Mouse (Mus musculus) adrenal gland, postnatal 4 days (tissue): ENCODE measurements around the gene Tnip3. TPM values are rescaled to one million over a fixed set of nuclear protein-coding genes. Genes with fewer than 3 reads are reported as not detected.

Experiments used
- DNase-seq, 2 experiments: peaks; one replicate each; pipeline ENCODE4 v3.0.0; 2021 to 2022; ENCODE audit warnings: low spot score in 2 of 2, mixed read lengths in 2 of 2
- long read RNA-seq, 2 experiments: library from polyadenylated mRNA; stranded (forward); transcript quantifications; one replicate each; pipeline ENCODE4 v2.0.0; 2021
- total RNA-seq, 2 experiments: library from RNA; stranded (reverse); gene quantifications; 2 replicates each; pipeline ENCODE4 v1.2.3; 2021

Tnip3 gene
- total RNA-seq, result under 1 TPM in 1 of 2 experiments, not detected in 1; 0.31 TPM
- long read RNA-seq, experiment 1, result 0 reads
- long read RNA-seq, experiment 2, result 0 reads

DNA sequence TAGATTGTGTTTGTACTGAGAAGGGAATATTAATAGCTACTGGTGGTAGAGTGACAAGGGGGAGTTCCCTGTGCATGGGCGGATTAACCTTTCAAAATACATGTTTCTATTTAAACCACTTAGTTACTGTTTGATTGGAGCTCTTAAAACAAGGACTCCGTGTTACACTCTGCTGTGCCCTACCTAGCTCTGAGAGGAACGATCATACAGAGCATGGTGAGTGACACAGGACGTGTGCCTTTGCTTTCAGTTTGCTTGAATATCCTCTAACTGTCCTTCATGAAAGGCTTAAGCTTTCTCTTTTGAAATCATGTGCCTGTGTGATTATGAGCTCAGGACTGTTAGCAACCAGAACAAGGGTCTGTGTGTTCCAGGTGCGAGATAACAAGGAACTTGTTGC lies at the start of gene Tnip3:
Tnip3 (plus strand) TSS at position 122 of the 400 bp plus-strand sequence.
- DNase-seq, result no peak

DNA sequence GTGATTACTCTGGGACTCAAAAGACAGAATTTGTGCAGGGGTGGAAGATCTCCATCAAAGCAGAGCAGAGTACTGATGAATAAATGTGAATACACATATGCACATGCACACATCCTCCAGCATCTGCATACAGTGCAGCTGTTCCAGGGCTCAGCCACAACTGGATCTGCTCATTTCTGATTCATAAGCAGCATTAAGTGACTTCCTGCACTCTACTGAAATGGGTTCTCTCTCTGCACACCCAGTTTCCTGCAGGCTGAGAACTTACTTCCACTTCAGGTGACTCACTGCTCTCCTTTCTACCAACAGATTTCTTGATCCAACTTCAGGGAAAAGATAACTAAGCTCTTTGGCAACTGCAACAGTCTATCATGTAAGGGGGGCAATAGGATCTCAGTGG lies 26.3 kb upstream of the Tnip3 start:
- DNase-seq, result no peak

DNA sequence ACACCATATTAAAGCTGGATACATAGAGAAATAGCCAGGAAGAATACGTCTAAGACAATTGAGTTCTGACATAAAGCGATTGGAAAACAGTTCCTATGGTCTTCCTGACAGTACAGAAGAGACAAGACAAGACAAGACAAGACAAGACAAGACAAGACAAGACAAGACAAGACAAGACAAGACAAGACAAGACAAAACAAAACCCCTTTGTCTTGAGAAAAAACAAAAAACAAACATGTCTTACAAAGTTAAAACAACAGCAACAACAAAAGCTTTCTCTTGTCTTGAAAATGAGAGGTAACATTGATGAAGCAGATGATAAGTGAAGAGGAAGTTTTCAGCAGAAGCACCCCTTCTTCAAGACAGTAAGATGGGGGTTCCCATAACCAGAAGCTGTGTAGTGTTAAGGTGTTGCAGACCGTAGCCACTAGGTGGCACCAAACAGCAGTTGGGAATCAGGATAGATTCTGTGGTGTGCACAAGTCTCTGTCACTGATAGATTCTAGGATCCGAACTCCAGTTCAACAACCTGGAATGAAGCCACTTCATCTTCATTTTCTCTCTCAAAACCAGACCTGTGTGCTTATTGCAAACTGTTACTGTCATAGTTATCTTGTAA lies 15.0 kb upstream of the Tnip3 start:
- peak in 1 of 2 experiments; percentile 26 for DNase-seq

DNA sequence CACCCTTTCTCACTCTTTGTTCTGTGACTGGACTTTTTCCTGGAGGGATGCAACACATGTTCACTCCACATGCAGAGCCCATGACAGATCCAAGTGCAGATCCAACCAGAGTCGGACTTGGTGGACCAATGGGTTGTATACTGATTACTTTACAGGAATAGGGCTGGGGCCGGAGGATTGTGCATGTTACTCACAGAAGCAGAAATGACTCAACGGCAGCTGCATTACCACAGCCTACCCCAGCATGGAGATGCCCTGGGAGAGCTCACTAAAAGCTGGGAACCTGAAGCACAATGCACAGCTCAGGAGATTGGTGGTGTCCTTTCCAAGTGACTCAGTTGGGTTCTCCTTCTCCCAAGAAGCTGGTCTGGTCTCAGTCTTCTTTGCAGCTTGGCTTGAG lies 11.3 kb upstream of the Tnip3 start:
- no peak for DNase-seq

DNA sequence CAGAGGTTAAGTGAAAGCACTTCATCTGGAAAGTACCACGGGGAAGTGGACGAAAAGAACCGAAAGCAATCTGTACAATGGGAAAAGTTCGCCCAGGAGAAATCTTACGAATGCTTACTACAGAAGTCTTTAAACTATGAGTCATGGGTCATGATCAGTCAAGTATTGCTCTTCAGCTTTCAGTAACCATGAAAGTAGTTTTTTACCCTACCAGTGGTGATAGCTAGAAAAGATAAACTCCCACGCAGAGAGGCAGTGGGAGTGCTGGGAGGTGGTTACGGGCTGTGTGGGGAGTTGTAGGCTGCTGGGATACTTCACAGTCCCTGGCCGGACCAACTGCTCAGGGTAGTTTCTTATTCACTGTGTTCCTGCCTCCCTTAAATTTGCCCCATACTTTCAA lies 8.4 kb upstream of the Tnip3 start:
- DNase-seq, result no peak

DNA sequence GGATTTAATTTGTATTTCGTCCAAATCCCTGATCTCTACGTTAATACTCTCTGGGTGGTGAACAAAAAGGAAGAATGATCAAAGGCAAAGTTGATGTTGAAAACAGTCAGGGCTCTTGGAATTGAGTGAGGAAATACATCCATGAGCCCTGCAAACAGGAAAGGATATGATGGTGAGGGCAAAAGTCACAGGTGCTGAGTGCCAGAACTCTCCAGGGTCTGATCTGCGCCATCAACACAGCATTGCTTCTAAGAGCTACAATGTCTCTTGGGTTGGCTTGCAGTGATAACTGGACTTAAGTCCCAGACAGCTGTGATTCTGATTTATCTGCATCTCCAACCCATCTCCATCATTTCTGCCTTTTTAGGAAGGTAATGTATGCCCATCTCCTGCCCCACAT lies 4.3 kb upstream of the Tnip3 start:
- no peak for DNase-seq

DNA sequence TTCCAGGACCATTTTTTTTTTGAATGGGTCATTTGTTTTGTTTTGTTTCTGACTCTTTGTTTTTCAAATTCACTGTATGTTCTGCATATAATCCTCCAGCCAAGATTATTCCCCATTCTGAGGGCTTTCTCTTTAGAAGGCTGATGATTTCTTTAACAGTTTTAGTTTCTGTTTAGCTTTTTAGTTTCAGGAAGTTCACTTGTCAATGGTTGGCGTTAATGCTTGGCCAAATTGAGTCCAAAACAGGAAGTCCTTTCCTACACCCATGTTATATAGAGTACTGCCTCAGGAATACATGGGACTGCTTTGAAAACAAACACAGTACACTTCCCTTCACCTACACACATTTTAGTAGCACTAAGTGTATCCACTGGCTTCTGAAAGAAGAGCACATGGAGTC lies 2.8 kb downstream of the Tnip3 start:
- no peak for DNase-seq

DNA sequence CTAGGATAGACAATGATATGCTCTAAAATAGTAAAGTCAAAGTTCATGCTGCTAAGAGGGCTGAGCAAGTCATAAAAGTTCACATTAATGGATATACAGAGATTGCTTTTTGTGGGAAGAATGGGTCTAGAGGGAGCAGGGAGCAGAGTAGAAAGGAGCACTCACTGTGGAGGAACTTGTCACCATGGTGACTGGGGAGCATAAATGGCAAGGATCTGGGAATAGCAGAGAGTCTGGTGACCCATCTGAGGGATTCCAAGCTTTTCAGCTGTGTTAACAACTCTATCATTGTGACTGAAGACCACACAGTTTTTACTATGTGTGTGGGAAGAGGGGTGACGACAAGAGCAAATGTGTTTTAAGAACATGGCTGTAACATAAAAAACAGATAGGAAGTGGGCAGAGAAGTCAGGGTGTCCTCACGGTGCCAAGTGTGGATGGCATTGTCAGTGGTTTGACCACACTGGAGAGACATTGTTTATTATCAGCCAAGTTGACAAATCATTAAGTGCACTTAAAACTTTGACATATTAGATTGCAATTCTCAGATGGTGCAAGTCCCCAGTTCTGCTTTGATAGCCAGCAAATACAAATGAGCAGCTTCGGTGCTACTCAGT lies 6.2 kb downstream of the Tnip3 start:
- DNase-seq, result no peak

DNA sequence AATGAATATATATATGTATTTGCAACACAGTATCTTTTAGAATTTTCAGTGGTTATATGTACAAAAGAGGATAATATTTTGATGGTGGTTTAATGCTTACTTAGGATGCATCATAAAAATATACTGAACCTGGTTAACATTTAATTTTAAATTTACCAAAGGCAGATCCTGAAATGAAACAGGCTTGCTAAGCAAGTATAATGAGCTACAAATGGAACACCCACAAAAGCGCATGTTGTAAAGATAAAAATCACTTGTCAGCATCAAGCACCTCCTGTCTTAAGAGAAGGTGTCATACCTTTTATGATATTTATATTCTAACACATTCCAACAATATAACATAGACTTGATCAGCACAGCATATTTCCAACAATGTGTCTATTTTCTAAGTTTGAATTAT lies 8.6 kb downstream of the Tnip3 start:
- no peak for DNase-seq

DNA sequence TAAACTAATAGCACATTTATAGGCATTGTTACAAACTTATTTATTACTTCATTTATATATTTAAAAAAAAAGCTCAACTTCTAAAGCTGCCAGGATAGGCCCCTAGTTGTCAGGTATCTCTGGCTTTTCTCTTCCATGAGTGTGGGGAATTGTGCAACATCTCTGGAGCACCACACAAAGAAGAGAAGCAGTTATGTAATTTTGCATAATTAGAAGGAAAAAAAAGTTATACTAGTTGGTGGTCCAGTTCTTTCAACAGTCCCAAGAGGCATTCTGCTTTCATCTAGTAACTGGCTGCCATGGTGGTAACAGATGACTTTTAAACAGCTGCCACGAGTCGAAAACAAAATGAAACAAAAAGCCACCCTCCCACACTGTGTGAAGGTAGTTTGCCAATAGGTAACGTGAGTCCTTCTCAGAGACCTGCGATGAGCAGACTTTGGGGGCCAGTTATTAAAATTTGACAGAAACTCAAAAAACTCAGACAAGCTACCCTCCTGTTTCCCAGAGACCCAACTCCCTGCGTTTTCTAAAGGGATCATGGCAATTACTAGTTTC lies 12.3 kb downstream of the Tnip3 start:
- no peak for DNase-seq

DNA sequence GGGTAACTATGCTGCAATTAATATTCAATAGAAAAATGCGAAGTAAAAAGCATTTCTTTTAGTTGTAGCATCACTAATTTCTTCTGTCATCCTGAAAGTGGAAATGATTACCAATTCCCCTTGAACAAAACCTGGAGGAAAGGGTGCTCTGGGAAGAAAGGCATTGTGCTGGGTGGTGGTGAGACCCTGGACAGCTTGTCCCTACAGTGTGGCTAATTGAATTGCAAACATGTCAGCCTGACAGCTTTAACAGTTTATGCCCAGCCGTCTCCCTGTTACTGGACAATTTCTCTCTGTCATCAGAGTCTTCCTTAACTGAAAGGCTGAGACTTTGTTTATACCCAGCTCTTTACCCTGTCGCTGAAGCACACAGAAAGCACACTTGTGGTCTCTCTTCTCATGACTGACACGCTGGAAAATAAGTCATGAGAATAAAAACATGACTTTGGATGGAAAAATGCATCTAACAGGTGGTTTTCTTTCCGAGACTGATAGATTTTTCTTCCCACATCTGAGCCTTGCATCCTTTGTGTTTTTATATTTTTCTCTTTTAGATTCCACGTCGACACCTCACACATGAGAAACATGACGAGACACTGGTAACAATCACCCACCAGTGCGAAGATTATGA lies 13.0 kb downstream of the Tnip3 start:
- no peak for DNase-seq

DNA sequence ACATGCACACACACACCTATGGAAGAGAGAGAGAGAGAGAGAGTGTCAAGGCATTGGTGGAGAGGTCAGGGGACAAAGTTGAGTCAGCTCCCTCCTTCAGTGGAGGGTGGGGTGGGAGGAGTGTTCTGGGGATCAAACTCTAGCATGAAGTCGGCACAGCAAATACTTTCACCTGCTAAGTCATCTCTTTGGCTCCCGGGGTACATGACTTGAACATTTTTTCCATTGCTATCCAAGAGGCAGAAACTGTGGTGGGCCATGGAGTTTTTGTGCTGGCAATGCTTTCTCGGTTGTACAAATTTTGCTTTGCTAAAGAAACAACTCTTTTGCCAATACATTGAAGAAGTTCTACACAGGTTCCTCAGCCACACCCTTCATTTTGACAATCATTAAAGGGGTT lies 13.8 kb downstream of the Tnip3 start:
- no peak for DNase-seq

DNA sequence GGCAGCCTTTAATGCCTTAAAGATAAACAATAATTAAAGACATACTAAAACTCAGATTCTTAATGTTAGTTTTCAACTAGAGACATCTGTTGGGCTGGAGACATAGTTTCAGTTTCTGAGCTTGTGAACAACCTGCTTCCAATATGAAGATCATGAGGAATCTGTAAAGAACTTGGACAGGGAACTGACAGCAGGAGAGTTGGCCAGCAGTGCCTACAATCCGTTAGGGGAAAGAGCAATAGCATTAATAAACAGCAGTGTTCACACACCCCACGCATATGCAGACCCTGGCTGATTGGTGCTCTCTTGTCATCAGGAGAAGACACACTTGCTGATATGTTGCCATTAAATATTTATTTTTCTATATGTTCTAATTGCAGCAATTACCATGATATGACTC lies 15.0 kb downstream of the Tnip3 start:
- no peak for DNase-seq

DNA sequence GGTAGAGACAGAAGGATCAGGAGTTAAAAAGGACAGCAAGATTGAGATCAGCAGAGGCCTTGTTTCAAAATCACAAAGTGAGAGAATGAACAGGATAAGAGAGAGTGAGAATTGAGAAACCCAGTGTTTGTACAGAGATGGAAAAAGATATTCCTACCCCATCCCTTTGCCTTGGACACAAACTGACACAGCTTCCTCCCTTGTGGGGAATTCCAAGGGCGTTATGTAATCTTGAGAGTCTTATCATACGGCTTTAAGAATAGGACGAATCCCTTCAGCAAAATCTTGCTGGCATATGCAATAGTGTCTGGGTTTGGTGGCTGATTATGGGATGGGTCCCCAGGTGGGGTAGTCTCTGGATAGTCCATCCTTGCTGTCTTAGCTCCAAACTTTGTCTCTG lies 16.0 kb downstream of the Tnip3 start:
- no peak for DNase-seq

DNA sequence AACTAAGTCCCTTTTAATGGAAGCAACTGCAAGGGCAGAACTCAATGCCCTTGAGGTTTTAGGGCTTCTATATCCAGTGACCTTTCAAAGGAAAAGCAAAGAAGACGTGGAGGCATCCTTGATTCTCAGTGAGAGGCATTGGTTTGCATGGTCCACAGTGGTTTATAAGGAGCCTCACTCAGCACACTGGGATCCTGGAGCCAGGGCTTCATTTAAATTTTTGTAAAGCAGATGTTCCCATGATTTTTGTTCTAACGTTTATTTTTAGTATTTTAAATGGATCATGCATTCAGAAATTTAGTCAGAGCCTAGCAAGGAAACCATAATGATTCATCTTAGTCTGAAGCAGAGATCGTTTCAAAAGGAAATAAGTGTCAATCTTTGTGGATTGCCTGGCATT lies 17.3 kb downstream of the Tnip3 start:
- no peak for DNase-seq

DNA sequence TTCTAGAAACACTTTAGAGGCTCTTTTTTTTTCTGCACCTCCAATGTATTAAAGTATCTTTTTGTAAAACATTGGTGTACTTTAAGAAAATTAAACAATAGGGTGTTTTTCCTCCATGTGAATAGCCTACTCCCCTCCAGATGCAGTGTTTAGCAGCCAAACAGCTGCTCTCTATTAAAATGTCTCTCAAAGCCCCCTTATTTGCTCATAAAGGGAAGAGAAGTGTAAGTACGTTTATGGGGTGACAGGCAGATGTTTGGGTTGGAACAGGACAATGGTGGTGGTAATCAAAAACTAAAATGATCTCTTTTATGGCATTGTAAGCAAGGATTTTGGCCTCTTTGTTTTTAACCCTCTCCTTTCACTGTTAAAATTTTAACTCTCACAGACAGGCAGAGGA lies 17.8 kb downstream of the Tnip3 start:
- no peak for DNase-seq

DNA sequence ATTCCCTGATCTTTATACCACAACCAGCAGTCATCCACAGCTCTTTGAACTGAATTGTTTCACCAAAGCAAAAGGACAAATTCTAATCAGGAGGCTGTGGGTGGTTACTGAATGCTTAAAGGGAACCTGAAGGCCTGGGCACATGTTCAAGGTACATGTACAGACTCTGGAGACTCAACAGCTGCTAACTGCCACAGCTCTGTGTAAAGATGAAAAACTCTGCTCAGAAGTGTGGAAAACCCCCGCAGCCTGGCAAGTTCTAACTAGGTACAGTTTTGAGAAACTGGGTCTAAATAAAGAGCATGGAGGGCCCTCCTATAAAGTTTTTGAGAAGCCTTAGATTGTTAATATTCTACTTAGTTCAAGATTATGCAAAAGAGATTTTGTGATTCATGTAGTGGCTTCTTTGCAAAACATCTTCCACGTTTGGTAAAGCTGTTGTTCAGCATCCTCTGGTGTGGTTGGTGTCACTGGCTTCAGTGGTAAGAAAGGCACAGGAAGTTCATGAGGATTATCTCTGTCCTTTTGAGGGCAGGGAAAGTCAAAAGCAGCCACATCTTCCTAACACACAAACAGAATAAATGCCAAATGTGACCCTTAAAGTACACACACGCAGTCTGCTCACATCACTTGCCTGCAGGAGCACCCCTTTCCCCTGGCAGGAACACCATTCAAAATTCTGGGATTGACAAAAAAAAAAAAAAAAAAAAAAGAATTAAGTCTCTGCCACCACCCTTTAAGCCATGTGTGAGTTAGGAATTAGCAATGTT lies 39.0 kb downstream of the Tnip3 start:
- DNase-seq, result no peak

DNA sequence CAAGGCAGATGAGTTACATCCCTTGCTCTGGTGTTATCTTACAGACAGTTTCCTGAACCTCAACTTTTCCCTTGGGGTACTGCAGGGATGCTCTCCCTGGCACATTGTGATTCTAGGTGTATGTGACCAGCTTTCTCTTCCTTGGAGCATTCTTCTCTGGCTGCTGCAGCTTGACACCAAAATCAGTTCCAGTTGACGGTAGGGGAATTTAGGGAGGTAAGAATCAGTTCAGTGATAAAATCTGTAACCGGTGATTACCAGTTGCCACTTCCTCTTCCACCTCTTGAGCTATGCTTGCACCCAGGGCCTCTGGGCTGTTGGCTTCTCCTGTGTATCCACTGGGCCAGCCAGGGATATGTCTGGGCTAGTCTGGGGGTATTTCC lies 39.5 kb downstream of the Tnip3 start:
- DNase-seq, result no peak

DNA sequence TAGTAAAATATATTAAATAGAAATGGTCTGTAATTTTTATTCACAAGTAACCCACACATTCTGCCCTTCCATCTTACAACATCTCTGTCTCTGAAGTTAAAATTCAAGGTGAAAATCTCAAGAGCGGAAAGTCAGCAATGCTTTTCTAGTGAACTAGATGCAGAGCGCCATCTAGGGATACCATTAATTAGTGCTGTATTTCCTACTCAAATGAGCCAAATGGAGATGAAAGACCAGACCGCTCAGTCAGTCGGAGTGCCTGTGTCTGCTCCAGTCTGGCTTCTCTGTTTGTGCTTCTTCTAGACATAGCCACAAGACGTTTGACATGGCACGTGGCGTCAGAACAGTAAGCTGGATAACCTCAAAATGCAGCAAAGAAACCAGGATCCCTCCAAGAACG lies 44.6 kb downstream of the Tnip3 start:
- peak in 1 of 2 experiments; percentile 9 for DNase-seq

DNA sequence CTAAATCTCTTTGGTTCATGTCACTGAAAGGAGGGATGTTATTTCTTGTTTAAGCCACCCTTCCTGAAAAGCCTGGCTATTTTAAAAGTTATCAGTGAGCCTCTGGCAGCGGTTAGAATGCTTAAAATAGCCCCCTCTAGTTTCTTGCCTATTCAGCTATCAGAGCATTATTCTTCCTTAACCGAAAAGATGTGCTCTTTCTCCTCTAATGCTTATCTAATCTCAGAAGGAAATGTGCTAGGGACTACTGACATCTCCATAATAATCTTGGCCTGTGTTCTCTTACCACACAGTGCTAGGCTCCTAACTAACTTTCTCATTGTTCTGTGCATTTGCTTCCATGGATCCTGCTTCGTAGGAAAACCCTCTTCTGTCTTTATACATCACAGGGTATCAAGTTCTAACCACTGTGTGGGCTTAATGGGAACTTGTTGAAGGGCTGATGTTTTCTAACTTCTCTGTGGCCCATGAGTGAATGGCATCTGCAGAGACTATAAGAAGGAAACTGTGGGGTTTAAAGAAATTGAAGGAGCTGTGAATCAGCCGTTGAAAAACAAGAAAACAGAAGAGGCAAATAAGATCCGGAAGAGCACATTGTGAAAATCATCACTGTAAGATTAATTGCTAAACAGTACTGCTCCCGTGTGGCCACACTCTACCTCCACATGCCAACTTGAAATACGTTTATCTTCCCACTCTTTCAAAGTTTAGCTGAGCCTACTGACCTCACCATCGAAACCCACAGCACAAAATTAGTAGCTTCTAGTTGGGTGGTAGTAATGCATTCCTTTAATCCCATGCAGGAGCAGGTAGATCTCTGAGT lies 53.2 kb downstream of the Tnip3 start:
- no peak for DNase-seq

DNA sequence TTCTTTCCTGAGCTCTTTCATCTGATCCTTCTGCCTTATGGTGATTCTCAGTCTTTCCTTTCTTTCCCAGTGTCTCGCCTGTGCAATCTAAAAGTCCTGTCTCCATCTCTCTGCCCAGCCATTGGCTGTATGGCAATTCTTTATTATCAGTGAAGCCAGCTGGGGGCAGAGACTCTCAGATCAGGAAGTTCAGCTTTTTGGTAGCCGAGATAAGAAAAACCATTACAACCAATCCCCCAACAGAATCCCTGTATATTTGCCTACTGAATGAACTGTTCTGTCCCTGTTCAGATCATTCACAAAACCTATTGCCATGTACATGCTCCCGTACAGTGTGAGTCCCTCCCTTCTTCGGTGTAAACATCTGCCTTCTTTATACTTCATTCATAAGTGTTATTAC lies 57.9 kb downstream of the Tnip3 start:
- no peak for DNase-seq
